Comparison of ENCODE assay signal across 16 mouse cellular contexts in genomic region chr7:89401936-89402335, GRCm38 (mm10). TPM values are rescaled to one million over a fixed set of nuclear protein-coding genes. Genes with fewer than 3 reads are reported as not detected.
DNase-seq lines count a peak whose midpoint lies in the region; ATAC-seq and TF ChIP-seq lines count a peak whose summit lies in the region.
"Had no signal": no experiment of that assay in that cellular context is flagged by ENCODE, and none has a peak within 500 bp of the region (broad histone marks: within the 10 kb centered on the region; RNA-seq: fewer than 3 reads in every experiment).

No protein-coding gene starts in this region.

- H3K36me3 ChIP-seq in heart, embryonic 12.5 days, result peaks cover under 1% of the 10 kb centered on the region
- no peaks in the 10 kb centered on the region for H3K36me3 ChIP-seq in midbrain, embryonic 11.5 days (ENCODE audit: control insufficient read depth, insufficient read depth, low read length)
- 0 out of 2 replicates have a peak, but pooled peaks cover 1% of the 10 kb centered on the region for H3K36me3 ChIP-seq in midbrain, embryonic 10.5 days
- H3K36me3 ChIP-seq in stomach, postnatal 0 days (ENCODE audit: control insufficient read depth, insufficient read depth, low read length), result no peaks in the 10 kb centered on the region
- H3K36me3 ChIP-seq: G1E; heart, embryonic 15.5 days; limb, embryonic 15.5 days; midbrain, embryonic 15.5 days had no signal

- no peak overlapping the region for H3K9ac ChIP-seq in heart, embryonic 12.5 days
- no peak overlapping the region for H3K9ac ChIP-seq in midbrain, embryonic 11.5 days (ENCODE audit: low read length)
- no peak overlapping the region for H3K9ac ChIP-seq in stomach, postnatal 0 days (ENCODE audit: low read length)
- H3K9ac ChIP-seq: heart, embryonic 15.5 days; limb, embryonic 15.5 days; midbrain, embryonic 15.5 days had no signal

- ATAC-seq in heart, embryonic 12.5 days (ENCODE audit: insufficient number of reproducible peaks, low FRiP score), result no peak
- ATAC-seq in midbrain, embryonic 11.5 days (ENCODE audit: low FRiP score), result no peak
- no peak for ATAC-seq in stomach, postnatal 0 days (ENCODE audit: low FRiP score, low TSS enrichment)
- ATAC-seq: midbrain, embryonic 15.5 days had no signal

- TF ChIP-seq CTCF in stomach, postnatal 0 days (IDR thresholded peaks at IDR 0.05; ENCODE audit: low read depth), result no peak

- TF ChIP-seq EP300 in stomach, postnatal 0 days (optimal IDR thresholded peaks at IDR 0.05), result no peak

- H3K4me3 ChIP-seq in heart, embryonic 12.5 days, result no peak overlapping the region
- H3K4me3 ChIP-seq in midbrain, embryonic 11.5 days (ENCODE audit: low read depth, low read length), result no peak overlapping the region
- no peak overlapping the region for H3K4me3 ChIP-seq in midbrain, embryonic 10.5 days
- H3K4me3 ChIP-seq in stomach, postnatal 0 days (ENCODE audit: low read depth, low read length), result no peak overlapping the region
- H3K4me3 ChIP-seq: limb, embryonic 15.5 days had no signal

- peak; percentile 82 for DNase-seq in heart, adult 11 months
- DNase-seq in midbrain, embryonic 11.5 days (ENCODE audit: low spot score, missing footprints), result peak; percentile 81
- DNase-seq in midbrain, embryonic 10.5 days (ENCODE audit: low spot score), result no peak
- DNase-seq in kidney, postnatal 10 days, result peak; percentile 44
- peak; percentile 34 for DNase-seq in stomach, postnatal 0 days (ENCODE audit: low spot score)
- no peak for DNase-seq in frontal cortex, postnatal 14 days (ENCODE audit: low spot score in 2 of 2)
- DNase-seq in Muller cell, postnatal 12 days (ENCODE audit: inconsistent ontology term), result no peak
- DNase-seq: adrenal gland, postnatal 25 days; heart, adult 18-20 months; spleen, adult 18-20 months had no signal

- no peaks in the 10 kb centered on the region for H3K9me3 ChIP-seq in heart, embryonic 12.5 days (replicated peaks)
- no peaks in the 10 kb centered on the region for H3K9me3 ChIP-seq in midbrain, embryonic 11.5 days (ENCODE audit: control insufficient read depth, low read length)
- no peaks in the 10 kb centered on the region for H3K9me3 ChIP-seq in midbrain, embryonic 10.5 days (replicated peaks)
- no peaks in the 10 kb centered on the region for H3K9me3 ChIP-seq in stomach, postnatal 0 days (ENCODE audit: control insufficient read depth, low read length)
- H3K9me3 ChIP-seq: embryonic facial prominence, embryonic 10.5 days; G1E; heart, embryonic 15.5 days; limb, embryonic 15.5 days; midbrain, embryonic 15.5 days had no signal

- H3K27me3 ChIP-seq in heart, embryonic 12.5 days (replicated peaks), result no peaks in the 10 kb centered on the region
- peaks cover 14% of the 10 kb centered on the region; the same call in 1 of the 2 replicates for H3K27me3 ChIP-seq in midbrain, embryonic 11.5 days (ENCODE audit: control insufficient read depth, insufficient read depth, low read length)
- H3K27me3 ChIP-seq in midbrain, embryonic 10.5 days (ENCODE audit: low read depth, poor library complexity, severe bottlenecking), result peaks cover 52% of the 10 kb centered on the region
- no peaks in the 10 kb centered on the region for H3K27me3 ChIP-seq in stomach, postnatal 0 days (ENCODE audit: control insufficient read depth, insufficient read depth, low read length)
- H3K27me3 ChIP-seq: heart, embryonic 15.5 days had no signal

- H3K4me1 ChIP-seq in heart, embryonic 12.5 days (replicated peaks), result peaks cover 9% of the 10 kb centered on the region; the same call in 1 of the 2 replicates
- peaks cover 10% of the 10 kb centered on the region for H3K4me1 ChIP-seq in midbrain, embryonic 11.5 days (ENCODE audit: control insufficient read depth, insufficient read depth, low read length)
- H3K4me1 ChIP-seq in midbrain, embryonic 10.5 days, result peaks cover 37% of the 10 kb centered on the region
- no peaks in the 10 kb centered on the region for H3K4me1 ChIP-seq in stomach, postnatal 0 days (replicated peaks; ENCODE audit: control insufficient read depth, insufficient read depth)

- 79% methylated on average over 3 of the region's 3 CpGs for WGBS in heart, embryonic 12.5 days
- WGBS in midbrain, embryonic 11.5 days, result 80% methylated on average over 3 of the region's 3 CpGs
- WGBS in midbrain, embryonic 10.5 days, result 81% methylated on average over 3 of the region's 3 CpGs
- 75% methylated on average over 3 of the region's 3 CpGs for WGBS in stomach, postnatal 0 days

- no peak overlapping the region for H3K27ac ChIP-seq in heart, embryonic 12.5 days (ENCODE audit: poor library complexity, severe bottlenecking)
- H3K27ac ChIP-seq in midbrain, embryonic 11.5 days (ENCODE audit: low read depth, low read length), result no peak overlapping the region
- no peak overlapping the region for H3K27ac ChIP-seq in midbrain, embryonic 10.5 days (replicated peaks)
- H3K27ac ChIP-seq in stomach, postnatal 0 days (replicated peaks), result no peak overlapping the region
- H3K27ac ChIP-seq: embryonic facial prominence, embryonic 10.5 days; heart, embryonic 15.5 days; limb, embryonic 15.5 days; midbrain, embryonic 15.5 days had no signal

- no peak overlapping the region for H3K4me2 ChIP-seq in heart, embryonic 12.5 days
- H3K4me2 ChIP-seq in midbrain, embryonic 11.5 days, result no peak overlapping the region
- H3K4me2 ChIP-seq in stomach, postnatal 0 days (replicated peaks; ENCODE audit: low read depth), result no peak overlapping the region
- H3K4me2 ChIP-seq: limb, embryonic 15.5 days had no signal

RNA-seq across cellular contexts. Expression of gene Tmem135, which starts 2.1 kb away (rescaled TPM):
- polyA plus RNA-seq in heart, embryonic 12.5 days (2016; fragmentation: Nextera tagmentation; extraction: Ambion mirVana), result 30.2 and 31.2 TPM in 2 replicates
- 15.1 and 16.7 TPM in 2 replicates for polyA plus RNA-seq in midbrain, embryonic 11.5 days (2014; fragmentation: Nextera tagmentation; extraction: Ambion mirVana)
- 14.4 and 16.3 TPM in 2 replicates for polyA plus RNA-seq in midbrain, embryonic 10.5 days (2016; fragmentation: Nextera tagmentation; extraction: Ambion mirVana)
- polyA plus RNA-seq in stomach, postnatal 0 days (2015; fragmentation: Nextera tagmentation; extraction: Ambion mirVana), result 21.0 and 21.2 TPM in 2 replicates

RNA-seq across cellular contexts. Expression of gene Fzd4, which starts 2.2 kb away (rescaled TPM):
- polyA plus RNA-seq in heart, embryonic 12.5 days (2016; fragmentation: Nextera tagmentation; extraction: Ambion mirVana), result 10.5 and 11.0 TPM in 2 replicates
- 2.0 and 2.6 TPM in 2 replicates for polyA plus RNA-seq in midbrain, embryonic 11.5 days (2014; fragmentation: Nextera tagmentation; extraction: Ambion mirVana)
- 2.6 and 3.2 TPM in 2 replicates for polyA plus RNA-seq in midbrain, embryonic 10.5 days (2016; fragmentation: Nextera tagmentation; extraction: Ambion mirVana)
- polyA plus RNA-seq in stomach, postnatal 0 days (2015; fragmentation: Nextera tagmentation; extraction: Ambion mirVana), result 7.5 and 8.1 TPM in 2 replicates
- polyA plus RNA-seq: G1E had no signal

Comparison
In these comparisons a context has a peak if more than half of its experiments do, and no peak if none do; other contexts are left out.
1. DNase-seq: peak in heart, adult 11 months (single experiment), midbrain, embryonic 11.5 days (single experiment), kidney, postnatal 10 days (single experiment) and stomach, postnatal 0 days (single experiment); none in midbrain, embryonic 10.5 days (single experiment), frontal cortex, postnatal 14 days (0 of 2) and Muller cell, postnatal 12 days (single experiment).